Mouse (Mus musculus): ENCODE results near the gene Maoa. TPM values are rescaled to one million over a fixed set of nuclear protein-coding genes. Genes with fewer than 3 reads are reported as not detected.
A peak's percentile ranks its signal among the peaks of the same experiment; 100 is the strongest.

The Maoa gene
- 15.0 and 15.7 TPM in 2 replicates for polyA plus RNA-seq (2014; fragmentation: Nextera tagmentation; extraction: Ambion mirVana)

GRCm38 (mm10) chrX:16619034-16619929 is at the start of gene Maoa:
Gene Maoa (plus strand): TSS chrX:16619698.
- H3K4me3 ChIP-seq (ENCODE audit: low read length): peak within 1 kb of the TSS; percentile 46
- peak; percentile 92 for ATAC-seq (ENCODE audit: low FRiP score, low TSS enrichment)
- peak within 1 kb of the TSS; percentile 59 for H3K9ac ChIP-seq (ENCODE audit: low read depth, low read length)
- 31% methylated on average over 33 of the region's 33 CpGs for WGBS
- H3K4me2 ChIP-seq (replicated peaks; ENCODE audit: low read depth, low read length): peak within 1 kb of the TSS; percentile 65
- H3K4me1 ChIP-seq (ENCODE audit: control insufficient read depth, insufficient read depth, low read length): no peaks in the 10 kb centered on the region
- peak within 1 kb of the TSS; percentile 62; the same call in 1 of the 2 replicates for H3K27ac ChIP-seq (ENCODE audit: low read depth, low read length)
- H3K27me3 ChIP-seq (ENCODE audit: control insufficient read depth, insufficient read depth, low read length): no peaks in the 10 kb centered on the region
- no peaks in the 10 kb centered on the region for H3K9me3 ChIP-seq (ENCODE audit: control insufficient read depth, low read length)
- no peaks in the 10 kb centered on the region for H3K36me3 ChIP-seq (ENCODE audit: control insufficient read depth, insufficient read depth, low read length)

GRCm38 (mm10) chrX:16618225-16619033 is 1.1 kb upstream of the Maoa start:
- Histone ChIP-seq H3K9ac (ENCODE audit: low read depth, low read length) (peak overlapping the region; percentile 59), H3K27me3 (ENCODE audit: control insufficient read depth, insufficient read depth, low read length) (no peaks in the 10 kb centered on the region), H3K4me2 (replicated peaks; ENCODE audit: low read depth, low read length) (peak overlapping the region; percentile 65), H3K4me1 (ENCODE audit: control insufficient read depth, insufficient read depth, low read length) (no peaks in the 10 kb centered on the region), H3K9me3 (ENCODE audit: control insufficient read depth, low read length) (no peaks in the 10 kb centered on the region), H3K4me3 (ENCODE audit: low read length) (peak overlapping the region; percentile 46), H3K27ac (ENCODE audit: low read depth, low read length) (peak overlapping the region; percentile 62; the same call in 1 of the 2 replicates), H3K36me3 (ENCODE audit: control insufficient read depth, insufficient read depth, low read length) (no peaks in the 10 kb centered on the region)
- ATAC-seq (ENCODE audit: low FRiP score, low TSS enrichment): peak; percentile 97
- 23% methylated on average over 60 of the region's 60 CpGs for WGBS

GRCm38 (mm10) chrX:16656511-16656910 is 37.0 kb downstream of the Maoa start:
- no peak for ATAC-seq (ENCODE audit: low FRiP score, low TSS enrichment)
- H3K27ac ChIP-seq (ENCODE audit: low read depth, low read length): no peak overlapping the region
- no peaks in the 10 kb centered on the region for H3K9me3 ChIP-seq (ENCODE audit: control insufficient read depth, low read length)
- H3K4me1 ChIP-seq (ENCODE audit: control insufficient read depth, insufficient read depth, low read length): no peaks in the 10 kb centered on the region
- H3K27me3 ChIP-seq (ENCODE audit: control insufficient read depth, insufficient read depth, low read length): no peaks in the 10 kb centered on the region
- H3K4me3 ChIP-seq (ENCODE audit: low read length): no peak overlapping the region
- H3K9ac ChIP-seq (ENCODE audit: low read depth, low read length): no peak overlapping the region
- H3K36me3 ChIP-seq (ENCODE audit: control insufficient read depth, insufficient read depth, low read length): no peaks in the 10 kb centered on the region
- H3K4me2 ChIP-seq (replicated peaks; ENCODE audit: low read depth, low read length): no peak overlapping the region
- WGBS: 56% methylated on average over 2 of the region's 2 CpGs

GRCm38 (mm10) chrX:16706094-16706493 is 86.6 kb downstream of the Maoa start:
- H3K4me2 ChIP-seq (replicated peaks; ENCODE audit: low read depth, low read length): no peak overlapping the region
- no peak for ATAC-seq (ENCODE audit: low FRiP score, low TSS enrichment)
- H3K9me3 ChIP-seq (ENCODE audit: control insufficient read depth, low read length): no peaks in the 10 kb centered on the region
- WGBS: 90% methylated on average over 1 of the region's 1 CpGs
- no peaks in the 10 kb centered on the region for H3K4me1 ChIP-seq (ENCODE audit: control insufficient read depth, insufficient read depth, low read length)
- no peak overlapping the region for H3K9ac ChIP-seq (ENCODE audit: low read depth, low read length)
- no peaks in the 10 kb centered on the region for H3K36me3 ChIP-seq (ENCODE audit: control insufficient read depth, insufficient read depth, low read length)
- no peak overlapping the region for H3K4me3 ChIP-seq (ENCODE audit: low read length)
- no peaks in the 10 kb centered on the region for H3K27me3 ChIP-seq (ENCODE audit: control insufficient read depth, insufficient read depth, low read length)
- no peak overlapping the region for H3K27ac ChIP-seq (ENCODE audit: low read depth, low read length)

- 70% methylated on average over 1 of the region's 1 CpGs for WGBS
- Histone ChIP-seq H3K4me1 (ENCODE audit: control insufficient read depth, insufficient read depth, low read length) (no peaks in the 10 kb centered on the region), H3K36me3 (ENCODE audit: control insufficient read depth, insufficient read depth, low read length) (no peaks in the 10 kb centered on the region), H3K4me3 (ENCODE audit: low read length) (no peak overlapping the region), H3K4me2 (replicated peaks; ENCODE audit: low read depth, low read length) (no peak overlapping the region), H3K9me3 (ENCODE audit: control insufficient read depth, low read length) (no peaks in the 10 kb centered on the region), H3K27me3 (ENCODE audit: control insufficient read depth, insufficient read depth, low read length) (no peaks in the 10 kb centered on the region), H3K9ac (ENCODE audit: low read depth, low read length) (no peak overlapping the region), H3K27ac (ENCODE audit: low read depth, low read length) (no peak overlapping the region)
- no peak for ATAC-seq (ENCODE audit: low FRiP score, low TSS enrichment)
Measured at GRCm38 (mm10) chrX:16714033-16714432, 94.5 kb downstream of the Maoa start.

Other genes starting within 250 kb of the Maoa start
- gene Cypt1, start 96.8 kb upstream of the Maoa start, polyA plus RNA-seq (2014; fragmentation: Nextera tagmentation; extraction: Ambion mirVana): not detected in 2 replicates
- gene Maob, start 197.7 kb downstream of the Maoa start, polyA plus RNA-seq (2014; fragmentation: Nextera tagmentation; extraction: Ambion mirVana): 3.6 and 5.6 TPM in 2 replicates

All from kidney, embryonic 14.5 days (tissue).